Mouse (Mus musculus) embryonic stem cell, embryonic (primary cell): ENCODE data around the gene Entr1.

Experiments used
- CTCF ChIA-PET, 4 experiments: fragments of 300-600 bp in 2 of 4; fragments of 350-600 bp in 2 of 4; sonication (Branson Sonifier 250); formaldehyde crosslinking; loops; one replicate each; lab custom pipeline; 2022; ENCODE audit warnings: inconsistent platforms in 2 of 4; lab: Charles Lee
- POLR2A ChIA-PET, 4 experiments: fragments of 300-600 bp in 2 of 4; fragments of 350-600 bp in 2 of 4; sonication (Branson Sonifier 250); formaldehyde crosslinking; loops; one replicate each; lab custom pipeline; 2022; ENCODE audit warnings: antibody characterized with exemption in 4 of 4, inconsistent platforms in 1 of 4; lab: Charles Lee

Entr1 gene

GRCm38 (mm10) chr2:26389154-26389690, at the start of gene Entr1, which contains the start of gene Pmpca:
Gene Entr1, minus strand, starts transcription at chr2:26389316.
Gene Pmpca, plus strand, starts transcription at chr2:26389339.
- CTCF ChIA-PET, result interaction anchor here in 2 of 4 experiments (1.0 to 4.6 kb wide), 7 partner anchors 20 to 235 kb away, joined by 4 to 31 read pairs (median 8); partner anchors contain the start of genes Inpp5e (in 2 of the 2) and Dnlz (in 1 of the 2)
- POLR2A ChIA-PET, result interaction anchor here (0.6 to 14.2 kb wide), 42 partner anchors 9 to 247 kb away, joined by 3 to 127 read pairs (median 5); partner anchors contain the start of genes Snapc4 (in 4 of the 4), Inpp5e (in 3 of the 4), Dnlz (in 2 of the 4) and Sec16a (in 2 of the 4)

GRCm38 (mm10) chr2:26438373-26438772, 49.3 kb upstream of the Entr1 start:
- CTCF ChIA-PET, result interaction anchor here in 1 of 4 experiments (1.0 to 2.5 kb wide), 2 partner anchors 8 to 29 kb away, joined by 3 to 11 read pairs; partner anchors contain the start of gene Inpp5e
- POLR2A ChIA-PET, result interaction anchor here (0.7 to 14.9 kb wide), 20 partner anchors 8 to 118 kb away, joined by 3 to 297 read pairs (median 4); partner anchors contain the start of genes Inpp5e (in 3 of the 4), Entr1 (in 1 of the 4), Pmpca (in 1 of the 4) and Snapc4 (in 1 of the 4)

- POLR2A ChIA-PET, result interaction anchor here in 3 of 4 experiments (0.8 to 14.9 kb wide), 16 partner anchors 8 to 167 kb away, joined by 3 to 297 read pairs (median 4); partner anchors contain the start of genes Sec16a (in 2 of the 3), Agpat2 (in 1 of the 3), Entr1 (in 1 of the 3) and Inpp5e (in 1 of the 3)
- CTCF ChIA-PET, result interaction anchor here in 1 of 4 experiments (2.5 kb wide), 1 partner anchor 28 kb away, joined by 11 read pairs; the partner anchor contains the start of gene Inpp5e
These were observed 48.1 kb upstream of the Entr1 start for GRCm38 (mm10) chr2:26437221-26437620.

GRCm38 (mm10) chr2:26434791-26435572, 45.9 kb upstream of the Entr1 start:
- ChIA-PET CTCF (interaction anchor here in 1 of 4 experiments (2.5 kb wide), 1 partner anchor 26 kb away, joined by 9 read pairs; the partner anchor contains the start of gene Inpp5e), POLR2A (interaction anchor here in 3 of 4 experiments (0.9 to 3.6 kb wide), 17 partner anchors 8 to 111 kb away, joined by 3 to 31 read pairs (median 5); partner anchors contain the start of genes Sec16a (in 3 of the 3) and Inpp5e (in 2 of the 3))

GRCm38 (mm10) chr2:26429851-26430250, 40.7 kb upstream of the Entr1 start:
- POLR2A ChIA-PET, result interaction anchor here in 3 of 4 experiments (0.5 to 4.1 kb wide), 17 partner anchors 9 to 380 kb away, joined by 3 to 28 read pairs (median 6); partner anchors contain the start of genes Inpp5e (in 1 of the 3) and Sec16a (in 1 of the 3)
- CTCF ChIA-PET, result interaction anchor here in 3 of 4 experiments (0.5 to 2.1 kb wide), 9 partner anchors 9 to 53 kb away, joined by 3 to 8 read pairs (median 3); partner anchors contain the start of genes Inpp5e (in 2 of the 3) and Sec16a (in 1 of the 3)

- ChIA-PET POLR2A (no interaction called here), CTCF (no interaction called here)
These were observed 35.4 kb upstream of the Entr1 start for GRCm38 (mm10) chr2:26424541-26424940.

GRCm38 (mm10) chr2:26423086-26423485, 34.0 kb upstream of the Entr1 start:
- ChIA-PET CTCF (interaction anchor here in 1 of 4 experiments (1.8 kb wide), 1 partner anchor 14 kb away, joined by 8 read pairs; the partner anchor contains the start of gene Inpp5e), POLR2A (interaction anchor here in 3 of 4 experiments (0.9 to 1.6 kb wide), 5 partner anchors 13 to 71 kb away, joined by 3 to 6 read pairs (median 3); partner anchors contain the start of genes Dnlz (in 1 of the 3), Inpp5e (in 1 of the 3) and Sec16a (in 1 of the 3))

- POLR2A ChIA-PET, result interaction anchor here in 3 of 4 experiments (0.6 to 1.6 kb wide), 8 partner anchors 11 to 189 kb away, joined by 3 to 6 read pairs (median 3); partner anchors contain the start of genes Inpp5e (in 2 of the 3) and Dnlz (in 1 of the 3)
- CTCF ChIA-PET, result interaction anchor here in 1 of 4 experiments (1.3 to 1.8 kb wide), 2 partner anchors 13 to 268 kb away, joined by 3 to 8 read pairs; partner anchors contain the start of gene Inpp5e
These were observed 32.9 kb upstream of the Entr1 start for GRCm38 (mm10) chr2:26421969-26422368.

- ChIA-PET POLR2A (interaction anchor here in 3 of 4 experiments (0.5 to 2.4 kb wide), 13 partner anchors 9 to 202 kb away, joined by 3 to 11 read pairs (median 5); partner anchors contain the start of gene Inpp5e (in 1 of the 3)), CTCF (interaction anchor here in 2 of 4 experiments (1.4 to 3.4 kb wide), 3 partner anchors 9 to 11 kb away, joined by 3 to 16 read pairs (median 16); partner anchors contain the start of gene Inpp5e (in 2 of the 2))
These were observed 29.0 kb upstream of the Entr1 start for GRCm38 (mm10) chr2:26418120-26418519.

GRCm38 (mm10) chr2:26417066-26417465, 27.9 kb upstream of the Entr1 start:
- ChIA-PET POLR2A (interaction anchor here in 3 of 4 experiments (0.6 to 2.4 kb wide), 13 partner anchors 8 to 203 kb away, joined by 3 to 11 read pairs (median 5); partner anchors contain the start of gene Inpp5e (in 1 of the 3)), CTCF (interaction anchor here in 2 of 4 experiments (1.4 to 3.4 kb wide), 3 partner anchors 8 to 12 kb away, joined by 3 to 16 read pairs (median 16); partner anchors contain the start of gene Inpp5e (in 2 of the 2))

GRCm38 (mm10) chr2:26410931-26411411, 21.9 kb upstream of the Entr1 start:
- CTCF ChIA-PET, result interaction anchor here in 2 of 4 experiments (0.5 to 3.7 kb wide), 4 partner anchors 23 to 430 kb away, joined by 3 to 28 read pairs (median 14); no protein-coding TSS in a partner anchor

GRCm38 (mm10) chr2:26410091-26410490, 21.0 kb upstream of the Entr1 start:
- CTCF ChIA-PET, result interaction anchor here (0.5 to 3.7 kb wide), 25 partner anchors 12 to 1131 kb away, joined by 3 to 34 read pairs (median 7); partner anchors contain the start of genes Dnlz (in 1 of the 4), Entr1 (in 1 of the 4), Gm20532 (in 1 of the 4) and Gpsm1 (in 1 of the 4)
- POLR2A ChIA-PET, result interaction anchor here in 3 of 4 experiments (0.5 to 5.7 kb wide), 24 partner anchors 9 to 257 kb away, joined by 3 to 127 read pairs (median 8); partner anchors contain the start of genes Sec16a (in 3 of the 3), Entr1 (in 2 of the 3), Pmpca (in 2 of the 3) and Dnlz (in 1 of the 3)

More at GRCm38 (mm10) chr2:26410931-26411411, 21.9 kb upstream of the Entr1 start:
- POLR2A ChIA-PET, result interaction anchor here in 2 of 4 experiments (0.7 to 5.7 kb wide), 7 partner anchors 8 to 53 kb away, joined by 3 to 127 read pairs (median 4); partner anchors contain the start of genes Entr1 (in 1 of the 2), Pmpca (in 1 of the 2) and Sec16a (in 1 of the 2)

GRCm38 (mm10) chr2:26409362-26409761, 20.2 kb upstream of the Entr1 start:
- ChIA-PET POLR2A (interaction anchor here (0.6 to 5.7 kb wide), 95 partner anchors 8 to 511 kb away, joined by 3 to 127 read pairs (median 5); partner anchors contain the start of genes Dnlz (in 3 of the 4), Sec16a (in 3 of the 4), Snapc4 (in 3 of the 4) and Entr1 (in 2 of the 4)), CTCF (interaction anchor here (0.6 to 3.7 kb wide), 108 partner anchors 9 to 722 kb away, joined by 3 to 34 read pairs (median 5); partner anchors contain the start of genes Dnlz (in 3 of the 4), Snapc4 (in 3 of the 4), Entr1 (in 2 of the 4) and Gm20532 (in 2 of the 4))

- ChIA-PET POLR2A (interaction anchor here (0.6 to 5.7 kb wide), 97 partner anchors 8 to 511 kb away, joined by 3 to 127 read pairs (median 5); partner anchors contain the start of genes Dnlz (in 3 of the 4), Sec16a (in 3 of the 4), Snapc4 (in 3 of the 4) and Entr1 (in 2 of the 4)), CTCF (interaction anchor here (0.5 to 3.7 kb wide), 115 partner anchors 9 to 1386 kb away, joined by 3 to 34 read pairs (median 5); partner anchors contain the start of genes Dnlz (in 3 of the 4), Snapc4 (in 3 of the 4), Entr1 (in 2 of the 4) and Gm20532 (in 2 of the 4))
These were observed 19.6 kb upstream of the Entr1 start, which contains the start of gene Inpp5e for GRCm38 (mm10) chr2:26408515-26409356. Gene Inpp5e, minus strand, starts transcription at chr2:26409203.
